Mouse (Mus musculus) heart, embryonic 13.5 days (tissue): ENCODE results near the gene Gm1113. TPM values are rescaled to one million over a fixed set of nuclear protein-coding genes. Genes with fewer than 3 reads are reported as not detected.

Experiments used
- ATAC-seq: fragments of 200-750 bp; cut with Nextera tagmentation; 2 replicates; pipeline ENCODE4 v1.8.0; 2017; ENCODE audit warnings: moderate TSS enrichment; ENCODE audit not compliant: insufficient number of reproducible peaks, low FRiP score, low TSS enrichment; ENCODE audit errors: extremely low read depth
- H3K27ac ChIP-seq: fragments of 300-500 bp; sonication (generic); replicated peaks from 2 replicates; pipeline ENCODE4 v1.5.1; 2015; ENCODE audit warnings: moderate library complexity, mild to moderate bottlenecking, inconsistent platforms
- H3K27me3 ChIP-seq: fragments of 300-500 bp; sonication (generic); replicated peaks from 2 replicates; pipeline ENCODE4 v1.6.1; 2015; ENCODE audit warnings: mild to moderate bottlenecking, inconsistent platforms
- H3K36me3 ChIP-seq: fragments of 300-500 bp; sonication (generic); 2 replicates; pipeline ENCODE4 v1.6.1; 2015; ENCODE audit warnings: mild to moderate bottlenecking, inconsistent platforms
- H3K4me1 ChIP-seq: fragments of 300-500 bp; sonication (generic); 2 replicates; pipeline ENCODE4 v1.6.1; 2015; ENCODE audit warnings: inconsistent platforms
- H3K4me2 ChIP-seq: fragments of 300-500 bp; sonication (generic); 2 replicates; pipeline ENCODE4 v1.6.1; 2015; ENCODE audit warnings: inconsistent platforms, mild to moderate bottlenecking, moderate library complexity
- H3K4me3 ChIP-seq: fragments of 300-500 bp; sonication (generic); 2 replicates; pipeline ENCODE4 v1.5.1; 2015; ENCODE audit warnings: moderate library complexity, mild to moderate bottlenecking, inconsistent platforms
- H3K9ac ChIP-seq: fragments of 300-500 bp; sonication (generic); 2 replicates; pipeline ENCODE4 v1.6.1; 2015; ENCODE audit warnings: inconsistent platforms, mild to moderate bottlenecking, moderate library complexity
- H3K9me3 ChIP-seq: fragments of 300-500 bp; sonication (generic); 2 replicates; pipeline ENCODE4 v1.6.1; 2016; ENCODE audit warnings: inconsistent platforms
- WGBS: fragments of 180-500 bp; shearing (Covaris S2); methylation state at CpG from one replicate; pipeline ENCODE4 v1.1.7; 2015; ENCODE audit warnings: mixed read lengths; 5-methylcytosine and 5-hydroxymethylcytosine counted together
- polyA plus RNA-seq: library from polyadenylated mRNA; unstranded; fragments of >200 nt; fragmentation: Nextera tagmentation; extraction: Ambion mirVana; gene quantifications from 2 replicates; pipeline ENCODE4 v1.2.1, GENCODE M21; 2015

The Gm1113 gene
- polyA plus RNA-seq, 1 experiment from 2014 or later, result not detected

DNA sequence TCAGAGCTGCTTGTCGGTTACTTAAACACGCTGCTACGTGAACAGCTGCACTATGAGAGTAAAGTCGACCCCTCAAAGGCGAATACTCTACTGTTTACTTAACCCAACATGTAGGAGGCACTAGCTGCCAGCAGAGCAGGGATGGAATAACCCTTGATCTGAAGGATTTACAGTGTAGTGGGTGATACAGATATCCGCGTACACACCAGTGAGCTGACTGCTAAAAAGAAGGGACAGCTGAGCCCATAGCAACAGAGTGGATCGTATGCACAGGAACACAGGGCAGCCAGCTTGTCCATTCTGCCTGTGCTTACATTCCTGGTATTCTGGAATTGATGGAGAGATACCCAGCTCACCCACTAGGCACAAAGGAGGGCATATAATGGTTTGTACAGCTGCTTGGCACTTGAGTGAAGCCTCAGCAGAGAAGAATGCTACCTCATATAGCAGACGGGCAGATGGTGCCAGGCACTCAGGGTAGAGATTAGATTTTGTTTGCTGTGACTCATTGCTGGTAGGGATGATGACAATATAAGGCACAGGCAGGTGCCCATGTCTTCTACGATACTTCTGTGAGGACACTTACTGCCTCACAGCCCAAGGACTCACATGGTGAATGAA lies 43.9 kb downstream of the Gm1113 start:
- no peak overlapping the region for H3K4me2 ChIP-seq
- no peaks in the 10 kb centered on the region for H3K27me3 ChIP-seq
- peaks cover 91% of the 10 kb centered on the region for H3K36me3 ChIP-seq
- no peaks in the 10 kb centered on the region for H3K9me3 ChIP-seq
- H3K4me1 ChIP-seq, result no peaks in the 10 kb centered on the region
- no peak overlapping the region for H3K27ac ChIP-seq
- H3K4me3 ChIP-seq, result no peak overlapping the region
- 74% methylated on average over 10 of the region's 10 CpGs for WGBS
- no peak overlapping the region for H3K9ac ChIP-seq
- ATAC-seq, result no peak

DNA sequence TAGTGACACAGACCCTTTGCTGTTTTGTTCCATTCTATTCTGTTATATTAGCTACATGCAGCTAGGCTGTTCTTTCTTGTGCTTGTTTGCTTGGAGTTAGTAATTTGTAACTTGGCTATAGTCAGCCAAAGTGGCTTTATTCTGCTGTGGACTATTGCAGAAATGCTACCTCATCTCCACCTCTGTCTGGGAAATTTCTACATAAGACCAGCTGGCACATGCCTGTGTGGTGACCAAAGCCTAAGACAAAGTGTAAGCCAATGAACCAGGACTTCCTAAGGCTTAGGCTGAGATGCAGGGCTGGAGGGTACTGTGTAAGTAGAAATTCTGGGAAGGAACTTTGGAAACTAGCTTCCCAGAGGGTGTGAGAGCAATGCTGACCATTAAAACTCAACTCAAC lies 49.2 kb downstream of the Gm1113 start:
- no peak overlapping the region for H3K9ac ChIP-seq
- H3K27ac ChIP-seq, result no peak overlapping the region
- no peaks in the 10 kb centered on the region for H3K27me3 ChIP-seq
- no peak overlapping the region for H3K4me3 ChIP-seq
- peaks cover 9% of the 10 kb centered on the region; the same call in 1 of the 2 replicates for H3K4me1 ChIP-seq
- H3K9me3 ChIP-seq, result no peaks in the 10 kb centered on the region
- no peak for ATAC-seq
- H3K4me2 ChIP-seq, result no peak overlapping the region
- peaks cover 60% of the 10 kb centered on the region for H3K36me3 ChIP-seq

DNA sequence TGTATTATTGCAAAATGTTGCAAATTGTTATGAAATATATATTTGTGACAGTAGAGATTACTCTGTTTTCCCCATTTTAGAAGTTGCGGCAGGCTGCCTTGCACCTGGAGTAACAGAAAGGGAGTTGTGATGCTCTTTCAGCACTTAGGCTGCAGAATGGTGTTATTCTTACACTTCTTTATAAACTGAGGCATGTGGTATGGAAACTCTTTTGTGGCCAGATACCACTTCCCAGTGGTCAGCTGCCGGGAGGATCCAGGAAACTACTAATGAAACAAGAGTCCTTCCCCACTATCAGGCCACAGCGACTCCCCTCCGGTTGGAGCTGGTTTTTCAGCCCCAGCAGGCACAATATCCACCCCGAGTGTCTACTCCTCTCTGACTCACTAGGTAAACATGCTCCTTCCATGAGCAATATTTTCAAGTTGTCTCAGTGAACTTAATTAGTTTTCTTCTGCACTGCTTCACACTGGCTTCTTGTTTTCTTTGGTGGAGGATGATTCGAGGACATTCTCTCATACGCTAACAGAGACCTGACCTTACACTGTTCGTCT lies 50.7 kb downstream of the Gm1113 start:
- 50% methylated on average over 8 of the region's 8 CpGs for WGBS

DNA sequence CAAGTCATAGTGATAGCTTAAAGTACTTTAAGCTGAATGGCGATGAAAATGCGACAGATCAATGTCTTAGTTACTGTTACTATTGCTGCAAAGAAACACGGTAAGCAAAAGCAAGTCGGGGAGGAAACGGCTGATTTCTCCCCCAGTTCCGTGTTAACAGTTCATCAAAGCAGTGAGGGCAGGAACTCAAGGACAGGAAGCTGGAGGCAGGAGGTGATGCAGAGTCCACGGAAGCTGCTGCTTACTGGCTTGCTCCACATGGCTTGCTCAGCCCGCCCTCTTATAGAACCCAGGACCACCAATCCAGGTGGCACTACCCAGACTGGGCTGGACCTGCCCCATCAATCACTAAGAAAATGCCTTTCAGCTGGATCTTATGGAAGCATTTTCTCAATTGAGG lies 58.5 kb downstream of the Gm1113 start:
- ATAC-seq, result no peak
- H3K27ac ChIP-seq, result no peak overlapping the region
- H3K36me3 ChIP-seq, result peaks cover 73% of the 10 kb centered on the region
- H3K9ac ChIP-seq, result no peak overlapping the region
- 70% methylated on average over 8 of the region's 8 CpGs for WGBS
- no peak overlapping the region for H3K4me2 ChIP-seq
- no peaks in the 10 kb centered on the region for H3K9me3 ChIP-seq
- H3K4me3 ChIP-seq, result no peak overlapping the region
- H3K4me1 ChIP-seq, result peaks cover 7% of the 10 kb centered on the region; the same call in 1 of the 2 replicates
- no peaks in the 10 kb centered on the region for H3K27me3 ChIP-seq

More for the DNA sequence above, 50.7 kb downstream of the Gm1113 start:
- Histone ChIP-seq H3K9ac (no peak overlapping the region), H3K27me3 (no peaks in the 10 kb centered on the region), H3K4me2 (no peak overlapping the region), H3K4me3 (no peak overlapping the region), H3K36me3 (peaks cover 55% of the 10 kb centered on the region), H3K4me1 (peaks cover 9% of the 10 kb centered on the region; the same call in 1 of the 2 replicates), H3K9me3 (no peaks in the 10 kb centered on the region), H3K27ac (no peak overlapping the region)
- ATAC-seq, result no peak

Other genes starting within 250 kb of the Gm1113 start
- gene Cdon, start 97.1 kb downstream of the Gm1113 start, polyA plus RNA-seq, result 5.0 and 5.4 TPM in 2 replicates
- gene Ddx25, start 40.3 kb upstream of the Gm1113 start, polyA plus RNA-seq, result 1.4 and 1.5 TPM in 2 replicates
- gene Pus3, start 40.3 kb upstream of the Gm1113 start, polyA plus RNA-seq, result 12.0 and 13.6 TPM in 2 replicates
- gene Pate2, start 52.0 kb upstream of the Gm1113 start, polyA plus RNA-seq, result 0.20 and 0.39 TPM in 2 replicates
- gene Hyls1, start 52.1 kb upstream of the Gm1113 start, polyA plus RNA-seq, result 11.5 and 13.2 TPM in 2 replicates
- gene Pate4, start 93.7 kb upstream of the Gm1113 start, polyA plus RNA-seq, result not detected in 2 replicates
- gene Pate3, start 129.9 kb upstream of the Gm1113 start, polyA plus RNA-seq, result not detected in 2 replicates
- gene Pate1, start 169.1 kb upstream of the Gm1113 start, polyA plus RNA-seq, result not detected in 2 replicates
- gene Gm17677, start 222.8 kb upstream of the Gm1113 start, polyA plus RNA-seq, result not detected in 2 replicates